Mouse (Mus musculus) Patski (cell line): ENCODE results near the gene Prkag3. TPM values are rescaled to one million over a fixed set of nuclear protein-coding genes. Genes with fewer than 3 reads are reported as not detected.

Source experiments
- ATAC-seq: fragments of 100-300 bp; one replicate; pipeline ENCODE4 v1.8.0; 2021
- CTCF ChIA-PET: fragments of 350-600 bp; sonication (Branson Sonifier 250); formaldehyde crosslinking; loops from one replicate; lab custom pipeline; 2022; ENCODE audit warnings: inconsistent platforms; lab: Charles Lee
- POLR2A ChIA-PET: fragments of 350-600 bp; sonication (Branson Sonifier 250); formaldehyde crosslinking; loops from one replicate; lab custom pipeline; 2022; ENCODE audit warnings: antibody characterized with exemption, inconsistent platforms; lab: Charles Lee
- DNase-seq: peaks from one replicate; pipeline ENCODE4 v3.0.0-alpha.2; 2011; ENCODE audit warnings: low read depth, low spot score
- H3K27me3 ChIP-seq: fragments of 371-371 bp; one replicate; pipeline ENCODE4 v1.5.1; 2021
- CTCF ChIP-seq: fragments of 100-300 bp; IDR thresholded peaks from one replicate; pipeline ENCODE4 v1.5.1; 2021
- in situ Hi-C: fragments of 300-500 bp; cut with MboI; formaldehyde crosslinking; loops from 3 replicates; pipeline ENCODE4 v1.11.1; 2018; ENCODE audit warnings: low pct_unique_long_range_greater_than_20kb, mixed read lengths
- polyA plus RNA-seq: library from polyadenylated mRNA; unstranded; gene quantifications from one replicate; pipeline ENCODE4 v1.2.3, GENCODE M21; 2021

Prkag3 gene
- polyA plus RNA-seq, 1 experiment from 2014 or later: not detected

GRCm38 (mm10) chr1:74784041-74784759 is 35.2 kb upstream of the Prkag3 start:
- ChIA-PET POLR2A (no interaction called here), CTCF (interaction anchor here (1.3 to 1.5 kb wide), 2 partner anchors 12 to 24 kb away, joined by 3 to 4 read pairs; partner anchors contain the start of gene Wnt6)
- ATAC-seq: no peak
- H3K27me3 ChIP-seq: peaks cover 76% of the 10 kb centered on the region
- TF ChIP-seq CTCF: no peak
- DNase-seq: no peak
- in situ Hi-C loops: no loop called here

GRCm38 (mm10) chr1:74783554-74783953 is 34.5 kb upstream of the Prkag3 start:
- POLR2A ChIA-PET: no interaction called here
- DNase-seq (no peak), ATAC-seq (no peak)
- H3K27me3 ChIP-seq: peaks cover 71% of the 10 kb centered on the region
- in situ Hi-C loops: no loop called here
- CTCF ChIA-PET: interaction anchor here (1.3 kb wide), 1 partner anchor 25 kb away, joined by 4 read pairs; no protein-coding TSS in a partner anchor
- TF ChIP-seq CTCF: no peak

- in situ Hi-C loops: no loop called here
- POLR2A ChIA-PET: no interaction called here
These were observed 33.0 kb upstream of the Prkag3 start for GRCm38 (mm10) chr1:74782045-74782444.

GRCm38 (mm10) chr1:74778934-74779486 is 30.0 kb upstream of the Prkag3 start:
- ATAC-seq: no peak
- in situ Hi-C loops: no loop called here
- H3K27me3 ChIP-seq: peaks cover 45% of the 10 kb centered on the region
- no peak for TF ChIP-seq CTCF
- no peak for DNase-seq
- ChIA-PET POLR2A (no interaction called here), CTCF (no interaction called here)

More at GRCm38 (mm10) chr1:74782045-74782444, 33.0 kb upstream of the Prkag3 start:
- DNase-seq (no peak), ATAC-seq (no peak)
- CTCF ChIA-PET: no interaction called here
- no peak for TF ChIP-seq CTCF
- H3K27me3 ChIP-seq: peaks cover 58% of the 10 kb centered on the region

GRCm38 (mm10) chr1:74775816-74776215 is 26.8 kb upstream of the Prkag3 start:
- no peak for DNase-seq
- POLR2A ChIA-PET: no interaction called here
- no peak for ATAC-seq
- CTCF ChIA-PET: interaction anchor here (2.0 kb wide), 1 partner anchor 13 kb away, joined by 9 read pairs; no protein-coding TSS in a partner anchor
- in situ Hi-C loops: no loop called here
- no peak for TF ChIP-seq CTCF
- peaks cover 30% of the 10 kb centered on the region for H3K27me3 ChIP-seq

- in situ Hi-C loops: no loop called here
- no peak for ATAC-seq
These were observed 25.0 kb upstream of the Prkag3 start for GRCm38 (mm10) chr1:74774062-74774461.

GRCm38 (mm10) chr1:74773136-74773535 is 24.1 kb upstream of the Prkag3 start:
- no peak for TF ChIP-seq CTCF
- in situ Hi-C loops: no loop called here
- ATAC-seq (peak; percentile 75), DNase-seq (peak; percentile 13)
- ChIA-PET CTCF (interaction anchor here (0.9 to 1.5 kb wide), 2 partner anchors 15 to 32 kb away, joined by 4 to 5 read pairs; no protein-coding TSS in a partner anchor), POLR2A (interaction anchor here (0.7 kb wide), 1 partner anchor 101 kb away, joined by 3 read pairs; no protein-coding TSS in a partner anchor)
- H3K27me3 ChIP-seq: peaks cover 45% of the 10 kb centered on the region

More at GRCm38 (mm10) chr1:74774062-74774461, 25.0 kb upstream of the Prkag3 start:
- peaks cover 42% of the 10 kb centered on the region for H3K27me3 ChIP-seq
- no peak for TF ChIP-seq CTCF
- DNase-seq: no peak
- ChIA-PET CTCF (interaction anchor here (0.9 kb wide), 1 partner anchor 31 kb away, joined by 4 read pairs; no protein-coding TSS in a partner anchor), POLR2A (no interaction called here)

GRCm38 (mm10) chr1:74771931-74772620 is 23.1 kb upstream of the Prkag3 start:
- ChIA-PET CTCF (interaction anchor here (1.0 to 1.7 kb wide), 3 partner anchors 13 to 36 kb away, joined by 3 to 7 read pairs (median 5); no protein-coding TSS in a partner anchor), POLR2A (no interaction called here)
- DNase-seq (no peak), ATAC-seq (no peak)
- peaks cover 50% of the 10 kb centered on the region for H3K27me3 ChIP-seq
- no peak for TF ChIP-seq CTCF
- in situ Hi-C loops: no loop called here

- peaks cover 50% of the 10 kb centered on the region for H3K27me3 ChIP-seq
- ChIA-PET CTCF (interaction anchor here (1.0 to 1.7 kb wide), 2 partner anchors 14 to 36 kb away, joined by 3 to 7 read pairs; no protein-coding TSS in a partner anchor), POLR2A (no interaction called here)
- no peak for ATAC-seq
- TF ChIP-seq CTCF: no peak
- DNase-seq: no peak
- in situ Hi-C loops: no loop called here
These were observed 22.7 kb upstream of the Prkag3 start, which contains the start of gene Wnt6 for GRCm38 (mm10) chr1:74771845-74771930. Gene Wnt6 (plus strand): TSS chr1:74771892.

GRCm38 (mm10) chr1:74771467-74771844 is 22.4 kb upstream of the Prkag3 start:
- CTCF ChIA-PET: interaction anchor here (1.0 to 1.7 kb wide), 2 partner anchors 14 to 37 kb away, joined by 3 to 7 read pairs; no protein-coding TSS in a partner anchor
- POLR2A ChIA-PET: no interaction called here
- ATAC-seq (no peak), DNase-seq (no peak)
- TF ChIP-seq CTCF: no peak
- in situ Hi-C loops: no loop called here
- peaks cover 50% of the 10 kb centered on the region for H3K27me3 ChIP-seq
